Mouse (Mus musculus) A20 (cell line): ENCODE measurements around the gene Gm2000.
A peak's percentile ranks its signal among the peaks of the same experiment; 100 is the strongest.
"Not testable (repeated sequence)": the region's sequence is repeated elsewhere in the genome, so short reads cannot be mapped to it uniquely, and the experiment has no call there.

ENCODE experiments used
- DNase-seq: peaks from one replicate; pipeline ENCODE4 v3.0.0-alpha.2; 2011; ENCODE audit warnings: low read depth, low spot score

The Gm2000 gene

DNA sequence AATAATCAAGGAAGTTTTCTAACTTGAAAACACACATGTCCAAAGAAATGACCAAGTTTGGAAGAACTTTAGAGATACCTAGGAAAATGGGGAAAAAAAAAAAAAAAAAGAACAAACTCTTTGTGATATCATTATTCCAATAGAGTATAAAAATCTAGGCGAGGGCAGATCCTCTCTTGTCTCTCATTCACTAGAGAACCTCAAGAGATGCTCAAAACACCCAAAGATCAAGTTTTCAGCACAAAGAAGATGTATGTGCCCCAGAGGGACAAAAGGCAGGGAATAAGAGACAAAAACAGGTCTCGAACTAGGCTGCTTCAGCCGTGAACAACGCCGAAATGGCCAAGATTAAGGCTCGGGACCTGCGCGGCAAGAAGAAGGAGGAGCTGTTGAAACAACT lies at the start of gene Gm2000:
Gene Gm2000 (plus strand): TSS at position 301 of the 400 bp plus-strand sequence.
- no peak for DNase-seq

DNA sequence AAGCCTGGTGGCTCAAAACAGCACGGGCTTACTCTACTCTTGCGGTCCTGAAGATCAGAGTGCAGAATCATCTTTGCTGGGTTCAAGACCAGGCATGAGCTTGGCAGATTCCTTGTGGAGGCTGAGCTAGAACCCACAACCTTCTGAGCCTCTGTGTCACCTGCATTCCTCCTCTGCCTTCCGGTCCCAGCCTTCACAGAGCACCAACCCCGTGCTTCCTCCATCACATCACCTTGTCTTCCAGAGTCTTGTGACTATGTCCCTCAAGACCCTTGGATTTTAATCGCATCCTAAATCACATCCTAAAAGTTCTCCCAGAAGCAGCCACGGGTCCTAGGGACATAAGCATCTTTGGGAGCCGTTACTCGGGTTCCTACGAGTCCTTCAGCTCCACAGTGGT lies 42.7 kb upstream of the Gm2000 start:
- DNase-seq: no peak

DNA sequence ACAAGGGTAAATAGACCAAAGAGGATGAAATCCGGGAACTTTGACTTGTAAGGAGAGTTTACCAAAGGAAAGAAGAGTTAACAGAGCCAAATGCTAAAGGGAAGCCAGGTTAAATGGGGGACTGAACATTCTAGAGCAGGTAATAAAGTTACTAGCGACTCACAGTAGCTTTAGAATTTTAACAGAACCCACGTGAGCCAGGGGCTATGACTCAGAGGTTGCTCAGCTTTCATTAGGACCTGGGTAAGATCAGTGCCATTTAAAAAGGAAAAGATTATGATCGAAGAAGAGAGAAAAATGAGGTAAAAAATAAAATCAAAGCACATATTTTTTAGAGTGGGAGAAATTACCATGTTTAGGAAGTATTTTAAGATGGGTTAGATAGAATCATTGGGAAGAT lies 25.0 kb upstream of the Gm2000 start:
- DNase-seq: no peak

DNA sequence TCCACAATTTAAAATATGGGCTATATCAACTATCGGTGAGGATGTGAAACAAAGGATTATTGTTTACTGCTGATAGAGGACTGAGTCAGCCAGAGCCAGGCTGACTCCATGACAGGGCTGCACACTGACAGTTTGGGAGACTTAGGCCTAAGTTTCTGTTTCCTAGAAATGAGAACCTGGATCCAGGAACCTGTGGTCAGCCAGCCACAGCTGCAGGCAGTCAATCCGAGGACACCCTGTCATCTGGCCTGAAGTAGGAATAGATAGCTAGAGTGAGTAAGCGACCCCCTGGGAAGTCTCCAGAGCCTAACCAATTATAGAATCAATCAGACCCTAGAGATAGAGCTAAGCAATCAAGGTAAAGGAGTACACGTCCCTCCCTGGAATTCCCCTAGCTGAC lies 21.4 kb upstream of the Gm2000 start:
- no peak for DNase-seq

DNA sequence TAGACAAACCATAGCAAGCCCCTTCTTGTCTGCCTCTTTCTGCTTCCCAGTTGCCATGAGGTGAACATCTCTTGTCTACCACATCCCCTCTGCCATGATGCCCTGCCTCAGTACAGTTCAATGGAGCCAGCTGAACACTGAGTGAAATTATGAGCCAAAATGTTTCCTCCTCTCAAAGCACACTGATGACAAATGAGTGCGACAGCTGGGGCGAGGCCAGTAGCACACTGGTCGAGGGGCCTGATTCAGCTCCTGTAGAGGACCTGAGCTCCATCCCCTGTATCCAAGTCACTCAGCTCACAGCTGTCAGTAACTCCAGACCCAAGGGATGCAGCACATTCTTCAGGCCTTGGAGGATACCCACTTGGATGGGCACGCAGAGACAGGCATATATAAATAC lies 20.2 kb upstream of the Gm2000 start:
- DNase-seq: no peak

DNA sequence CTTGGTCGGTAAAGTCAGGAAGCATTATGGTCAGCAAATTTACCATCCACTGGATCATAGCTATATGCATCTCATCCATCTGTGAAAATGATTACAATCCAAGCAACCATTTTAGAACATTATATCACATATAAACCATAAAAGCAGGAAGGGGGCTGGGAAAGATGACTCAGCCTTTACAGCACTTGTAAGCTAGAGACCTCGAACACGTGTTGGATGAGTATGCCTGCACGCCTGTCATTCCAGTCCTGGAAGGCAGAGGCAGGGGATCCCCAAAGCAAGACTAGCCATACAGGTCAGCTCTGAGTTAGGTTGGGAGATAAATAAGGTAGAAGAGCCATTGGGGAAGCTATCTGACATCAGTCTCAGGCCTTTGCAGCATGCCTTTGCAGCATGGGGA lies 16.8 kb upstream of the Gm2000 start:
- no peak for DNase-seq

DNA sequence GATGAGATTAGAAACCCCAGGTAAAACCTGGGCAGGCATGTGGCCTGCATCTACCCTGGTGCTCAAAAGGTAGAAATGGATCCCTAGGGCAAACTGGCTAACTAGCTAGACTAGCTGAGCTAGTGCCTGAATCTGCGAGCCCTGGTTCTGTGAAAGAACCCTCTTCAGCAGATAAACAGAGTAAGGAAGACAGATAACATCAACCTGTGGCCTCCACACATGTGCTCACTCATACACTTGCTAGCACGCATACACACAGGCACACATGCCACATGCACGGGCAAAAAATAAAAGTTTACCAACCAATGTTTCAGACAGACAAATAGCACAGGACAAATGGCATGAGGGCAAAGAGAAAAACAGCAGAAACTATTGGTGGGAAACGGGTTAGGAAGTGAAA lies 15.4 kb upstream of the Gm2000 start:
- no peak for DNase-seq

DNA sequence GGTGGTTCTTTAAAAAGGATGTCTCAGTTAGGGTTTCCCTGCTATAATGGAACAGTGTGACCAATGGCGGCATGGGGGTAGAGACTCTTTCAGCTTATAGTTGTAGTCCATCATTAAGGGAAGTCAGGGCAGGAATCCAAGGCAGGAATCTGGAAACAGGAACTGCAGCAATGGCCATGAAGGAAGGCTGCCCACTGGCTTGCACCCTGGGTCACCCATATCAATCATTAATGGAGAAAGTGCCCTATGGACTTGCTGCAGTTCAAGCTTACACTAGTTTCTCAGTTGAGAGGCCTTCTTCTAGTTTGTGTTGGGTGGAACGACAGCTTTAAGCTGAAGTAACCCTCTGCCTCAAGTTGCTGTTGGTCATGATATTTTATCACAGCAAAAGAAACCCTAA lies 13.4 kb upstream of the Gm2000 start:
- no peak for DNase-seq

DNA sequence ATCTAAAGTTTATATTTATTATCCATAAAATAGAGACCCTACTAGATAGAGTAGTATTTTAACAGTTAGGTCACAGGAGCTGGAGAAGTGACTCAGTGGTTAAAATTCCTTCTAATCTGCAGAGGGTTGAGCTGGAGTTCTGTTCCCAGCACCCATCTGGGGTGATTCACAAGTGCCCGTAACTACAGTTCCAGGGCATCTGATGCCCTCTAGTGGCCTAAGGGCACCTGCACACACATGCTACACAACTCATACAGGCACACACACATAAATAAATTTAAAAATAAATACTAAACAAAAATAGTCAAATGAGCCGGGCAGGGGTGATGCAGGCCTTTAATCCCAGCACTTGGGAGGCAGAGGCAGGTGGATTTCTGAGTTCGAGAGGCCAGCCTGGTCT lies 15.4 kb downstream of the Gm2000 start:
- DNase-seq: peak; percentile 7

DNA sequence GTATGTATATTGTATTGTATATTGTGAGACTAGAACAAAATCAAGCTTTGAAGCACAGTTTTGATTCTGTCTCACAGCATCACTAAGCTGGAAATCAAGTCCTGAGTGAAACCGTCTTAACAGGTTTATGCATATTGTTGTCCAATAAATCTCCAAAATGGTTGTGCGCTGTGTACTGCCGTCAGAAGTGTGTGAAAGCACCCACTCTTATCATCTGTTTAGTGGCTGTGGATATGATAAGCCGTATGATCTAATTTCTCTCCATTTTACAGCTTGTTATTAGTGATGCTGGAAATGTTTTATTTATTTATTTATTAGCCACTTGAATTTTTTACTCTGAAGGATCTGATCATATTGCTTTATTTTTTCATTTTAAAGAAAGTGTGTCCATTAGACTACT lies 20.4 kb downstream of the Gm2000 start:
- no peak for DNase-seq

DNA sequence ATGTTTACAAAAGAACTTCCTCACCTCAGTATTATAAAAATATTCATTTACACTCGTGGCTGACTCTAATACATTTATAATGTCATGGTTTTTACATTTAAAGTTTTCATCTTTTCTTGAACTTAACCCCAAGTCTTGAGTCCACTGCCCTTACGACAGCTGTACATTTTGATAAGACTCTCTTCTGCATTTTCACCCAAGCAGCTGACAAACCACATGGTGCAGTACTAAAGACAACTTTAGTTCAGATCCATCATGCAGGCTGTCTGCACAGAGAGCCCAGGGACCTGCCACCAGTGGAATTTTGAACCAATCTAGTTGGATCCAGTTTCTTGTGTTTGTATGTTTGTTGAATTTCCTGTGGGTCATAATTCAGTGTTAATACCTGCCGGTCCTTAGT lies 21.0 kb downstream of the Gm2000 start:
- no peak for DNase-seq

DNA sequence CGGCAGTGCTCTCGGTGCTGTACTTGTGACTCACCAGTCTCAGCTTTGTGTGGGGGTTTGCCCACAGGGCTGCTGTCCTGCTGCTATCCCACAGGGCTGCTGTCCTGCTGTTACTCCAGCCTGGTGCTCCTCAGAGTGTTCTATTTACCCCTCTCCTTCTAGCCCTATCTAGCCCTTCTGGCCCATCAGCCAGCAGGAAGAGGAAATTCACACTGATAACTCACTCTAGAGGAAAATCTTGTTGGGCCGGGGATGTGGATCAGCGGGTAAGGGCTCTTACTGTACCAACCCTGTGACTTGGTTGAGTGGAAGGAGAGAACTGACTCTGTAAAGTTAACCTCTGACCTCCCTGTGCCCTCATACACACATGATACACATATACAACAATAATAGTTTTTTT lies 27.3 kb downstream of the Gm2000 start:
- no peak for DNase-seq

DNA sequence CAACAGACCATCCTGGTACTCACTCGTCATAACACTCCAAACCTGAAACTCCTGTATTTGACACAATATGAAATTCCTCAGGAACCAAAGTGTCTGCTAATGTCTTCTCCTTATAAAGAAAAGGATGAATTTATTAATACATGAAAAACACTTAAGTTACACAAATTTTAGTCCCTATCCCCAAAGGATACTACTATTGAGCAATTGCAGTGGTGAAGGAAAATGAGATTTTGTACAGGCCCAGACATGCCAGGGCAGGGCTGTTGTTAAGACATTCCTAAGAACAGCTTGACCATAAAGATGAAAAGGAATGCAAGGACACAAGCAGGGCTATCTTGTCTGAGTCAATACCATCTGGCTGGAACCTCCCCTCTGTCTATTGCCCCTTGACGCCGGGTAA lies 34.3 kb downstream of the Gm2000 start:
- not testable (repeated sequence) for DNase-seq

DNA sequence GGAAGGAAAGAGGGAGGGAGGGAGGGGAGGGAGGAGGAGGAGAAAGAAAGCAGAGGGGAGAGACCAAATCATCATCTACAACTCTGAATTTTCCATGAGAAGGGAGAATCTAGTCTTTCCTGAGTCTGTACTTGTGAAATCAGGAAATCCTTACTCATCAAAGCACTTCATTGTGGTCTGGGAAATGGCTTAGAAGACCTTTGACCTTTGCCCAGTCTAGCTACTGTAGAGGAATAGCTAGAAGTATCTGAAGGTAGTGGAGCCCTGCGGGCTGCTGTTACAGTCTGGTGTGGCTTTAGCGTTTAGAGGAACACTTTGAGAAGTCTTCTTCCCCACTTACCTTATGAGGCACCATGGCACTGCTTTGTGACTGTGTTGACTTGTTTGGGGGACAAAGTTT lies 36.7 kb downstream of the Gm2000 start:
- DNase-seq: no peak

DNA sequence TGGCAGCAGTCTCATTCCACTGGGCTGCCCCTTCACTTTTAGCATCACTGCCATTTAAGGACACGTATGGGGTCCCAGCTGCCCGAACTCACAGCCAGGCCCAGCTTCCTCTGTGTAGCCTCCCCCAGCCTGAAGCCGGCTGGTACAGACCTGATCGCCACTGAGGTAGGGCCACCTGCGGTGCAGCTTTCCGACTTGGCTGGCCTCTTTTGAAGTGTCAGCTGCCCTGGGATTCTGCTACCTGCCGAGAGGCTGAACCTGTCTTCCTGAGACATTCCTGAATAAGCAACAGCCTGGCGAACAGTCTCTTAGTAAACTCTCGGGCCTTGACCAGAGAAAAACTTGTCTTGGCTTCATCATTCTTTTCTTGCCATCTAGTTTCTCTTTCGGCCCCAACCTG lies 37.4 kb downstream of the Gm2000 start:
- DNase-seq: no peak

DNA sequence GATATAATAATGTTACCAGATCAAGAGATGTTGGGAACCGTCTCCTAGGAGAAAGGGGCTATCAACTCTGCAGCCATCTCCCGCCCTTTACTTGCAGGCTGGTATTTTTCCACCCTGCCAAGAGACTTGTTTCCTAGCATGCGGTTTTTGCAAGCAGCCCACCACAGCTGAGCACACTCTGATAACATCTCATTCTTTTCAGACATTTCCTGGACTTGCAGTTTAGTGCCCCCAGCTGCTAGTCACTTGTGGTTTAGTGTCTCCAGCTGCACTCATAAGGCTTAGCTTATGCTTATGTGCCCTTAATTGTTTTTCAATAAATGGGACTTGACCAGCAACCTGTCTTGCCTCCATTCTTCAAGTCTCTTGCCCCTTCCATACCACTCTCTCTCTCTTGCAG lies 42.2 kb downstream of the Gm2000 start:
- DNase-seq: no peak

DNA sequence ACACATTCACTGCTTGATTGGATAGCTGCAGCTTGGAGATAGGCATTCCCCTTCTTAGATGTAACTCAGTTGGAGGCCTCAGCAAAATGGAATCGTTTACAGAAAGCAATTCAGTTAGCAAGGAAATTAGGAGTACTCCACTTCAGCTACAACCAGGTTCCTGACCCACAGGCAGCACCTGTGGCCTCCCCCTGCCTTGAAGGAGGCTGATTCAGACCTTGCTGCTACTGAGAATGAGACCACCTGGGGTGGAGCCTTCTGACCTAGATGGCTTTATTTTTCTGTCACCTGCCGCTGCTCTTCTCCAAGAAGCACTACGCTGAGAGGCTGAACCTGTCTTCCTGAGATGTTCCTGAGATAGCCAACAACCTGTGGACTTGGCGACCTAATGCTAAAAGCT lies 42.7 kb downstream of the Gm2000 start:
- no peak for DNase-seq
